Mouse (Mus musculus): Measurements from ENCODE around the gene Inpp5d. TPM values are rescaled to one million over a fixed set of nuclear protein-coding genes. Genes with fewer than 3 reads are reported as not detected.

Gene Inpp5d
- total and polyA plus RNA-seq, 2 experiments from 2014 or later = 3.1 to 6.4 TPM

DNA sequence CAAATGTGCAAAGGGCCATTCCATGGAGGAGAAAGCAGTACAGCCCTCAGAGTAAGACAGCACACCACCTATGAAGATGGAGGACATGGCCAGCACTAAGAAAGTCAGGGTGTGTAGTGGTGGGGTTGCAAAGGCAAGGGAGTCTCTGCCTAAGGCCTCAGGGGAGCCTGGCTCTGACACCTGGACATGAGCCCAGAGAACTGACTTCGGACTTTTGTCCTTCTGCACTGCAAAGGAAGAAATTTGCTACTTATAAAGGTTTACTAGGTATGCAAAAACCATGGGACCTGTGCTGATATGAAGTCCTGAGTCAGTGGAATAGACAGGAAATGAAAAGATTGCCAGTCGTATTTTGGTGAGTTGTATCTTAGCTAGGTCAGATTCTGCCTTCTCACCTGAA is 18.3 kb upstream of the Inpp5d start:
- Histone ChIP-seq H3K4me1 (ENCODE audit: insufficient read depth, low read length) (no peaks in the 10 kb centered on the region), H3K9me3 (ENCODE audit: low read length) (no peaks in the 10 kb centered on the region), H3K4me3 (ENCODE audit: low read depth, low read length) (no peak overlapping the region), H3K27me3 (ENCODE audit: insufficient read depth, low read length) (no peaks in the 10 kb centered on the region), H3K4me2 (ENCODE audit: low read depth, low read length, poor library complexity, severe bottlenecking) (no peak overlapping the region), H3K36me3 (ENCODE audit: insufficient read depth, low read length) (no peaks in the 10 kb centered on the region), H3K9ac (replicated peaks; ENCODE audit: low read length, poor library complexity, severe bottlenecking) (no peak overlapping the region), H3K27ac (ENCODE audit: low read depth, low read length) (no peak overlapping the region)
- DNase-seq (ENCODE audit: low spot score) (no peak), ATAC-seq (ENCODE audit: low FRiP score) (no peak)
- no peak for TF ChIP-seq CTCF (IDR thresholded peaks at IDR 0.05)
- 87% methylated on average over 2 of the region's 2 CpGs for WGBS

DNA sequence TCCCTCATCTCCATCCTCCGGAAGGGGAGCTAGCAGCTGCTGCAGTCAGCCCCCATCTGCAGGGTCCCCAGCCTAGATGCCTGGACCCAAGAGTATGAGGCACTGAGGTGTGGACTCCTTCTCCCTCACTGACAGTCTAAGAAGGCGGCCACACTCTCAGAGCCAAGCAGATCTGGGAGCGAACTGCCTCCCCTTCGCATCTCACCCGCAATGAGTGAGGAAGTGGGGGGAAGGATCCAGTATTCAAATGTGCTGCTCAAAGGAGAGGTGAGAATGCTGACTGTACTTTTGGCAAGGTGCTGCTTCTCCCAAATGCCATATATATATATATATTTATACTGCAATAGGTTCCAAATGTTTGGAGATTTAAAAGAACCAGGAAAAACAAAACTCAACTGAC is 16.7 kb upstream of the Inpp5d start:
- DNase-seq (ENCODE audit: low spot score) (no peak), ATAC-seq (ENCODE audit: low FRiP score) (no peak)
- no peak for TF ChIP-seq CTCF (IDR thresholded peaks at IDR 0.05)
- Histone ChIP-seq H3K9ac (replicated peaks; ENCODE audit: low read length, poor library complexity, severe bottlenecking) (no peak overlapping the region), H3K4me3 (ENCODE audit: low read depth, low read length) (no peak overlapping the region), H3K4me1 (ENCODE audit: insufficient read depth, low read length) (no peaks in the 10 kb centered on the region), H3K4me2 (ENCODE audit: low read depth, low read length, poor library complexity, severe bottlenecking) (no peak overlapping the region), H3K9me3 (ENCODE audit: low read length) (no peaks in the 10 kb centered on the region), H3K27ac (ENCODE audit: low read depth, low read length) (no peak overlapping the region), H3K27me3 (ENCODE audit: insufficient read depth, low read length) (no peaks in the 10 kb centered on the region), H3K36me3 (ENCODE audit: insufficient read depth, low read length) (no peaks in the 10 kb centered on the region)
- 92% methylated on average over 5 of the region's 5 CpGs for WGBS

DNA sequence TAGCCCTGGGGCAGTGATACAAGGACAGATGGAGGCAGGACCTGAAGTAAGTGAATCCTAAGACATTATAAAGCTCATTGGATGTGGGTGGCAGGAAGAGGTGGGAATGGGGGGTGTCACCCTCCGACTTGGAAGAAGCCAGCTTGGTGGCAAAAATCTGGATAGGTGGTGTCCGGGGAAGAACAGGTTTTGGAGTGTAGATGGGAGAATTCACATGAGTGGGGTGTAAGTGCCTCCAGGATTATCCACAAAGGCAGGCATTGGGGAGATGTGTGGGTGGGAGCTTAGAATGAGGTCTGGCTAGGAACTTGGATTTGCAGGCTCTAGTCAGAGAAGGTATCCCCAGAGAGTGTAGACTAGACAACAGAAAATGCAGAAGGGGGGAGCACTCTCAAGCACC is 14.8 kb upstream of the Inpp5d start:
- H3K4me2 ChIP-seq (ENCODE audit: low read depth, low read length, poor library complexity, severe bottlenecking) = no peak overlapping the region
- H3K9ac ChIP-seq (replicated peaks; ENCODE audit: low read length, poor library complexity, severe bottlenecking) = no peak overlapping the region
- no peaks in the 10 kb centered on the region for H3K36me3 ChIP-seq (ENCODE audit: insufficient read depth, low read length)
- no peak for DNase-seq (ENCODE audit: low spot score)
- H3K9me3 ChIP-seq (ENCODE audit: low read length) = no peaks in the 10 kb centered on the region
- no peak overlapping the region for H3K27ac ChIP-seq (ENCODE audit: low read depth, low read length)
- TF ChIP-seq CTCF (IDR thresholded peaks at IDR 0.05) = no peak
- H3K4me3 ChIP-seq (ENCODE audit: low read depth, low read length) = no peak overlapping the region
- no peaks in the 10 kb centered on the region for H3K4me1 ChIP-seq (ENCODE audit: insufficient read depth, low read length)
- no peaks in the 10 kb centered on the region for H3K27me3 ChIP-seq (ENCODE audit: insufficient read depth, low read length)
- ATAC-seq (ENCODE audit: low FRiP score) = no peak
- WGBS = 83% methylated on average over 2 of the region's 2 CpGs

DNA sequence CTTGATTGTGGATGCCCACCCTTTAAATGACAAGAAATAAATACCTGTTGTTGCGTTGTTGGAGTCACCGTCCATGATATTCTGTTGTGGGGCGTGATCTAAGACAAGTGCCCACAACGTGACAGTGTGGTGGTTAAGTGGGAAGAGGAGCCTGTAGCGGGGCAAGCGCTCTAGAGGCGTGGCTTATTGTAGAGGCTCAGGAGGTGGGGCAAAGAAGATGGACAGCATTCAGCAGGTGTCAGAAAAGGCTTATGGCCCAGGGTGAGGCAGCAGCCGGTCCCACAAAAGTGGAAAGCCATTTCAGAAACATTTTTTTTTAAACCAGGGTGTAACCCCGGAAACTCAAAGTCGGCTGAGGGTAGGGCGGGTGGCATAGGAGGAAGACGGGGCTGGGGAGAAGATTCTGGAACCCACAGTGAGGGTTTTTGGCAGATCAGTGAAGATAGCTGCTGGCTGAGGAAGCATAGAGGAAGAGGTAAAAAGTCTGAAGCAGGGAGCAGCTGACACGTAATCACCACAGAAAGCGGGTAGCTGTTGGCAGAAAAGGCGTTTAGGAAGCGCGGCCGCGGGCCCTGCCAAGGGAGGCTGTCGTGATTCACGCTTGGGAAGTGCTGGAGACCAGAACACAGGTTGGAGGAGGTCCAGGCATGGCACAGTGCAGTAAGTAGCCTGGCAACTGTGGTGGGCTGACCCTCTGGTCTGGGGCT is 12.6 kb upstream of the Inpp5d start:
- Histone ChIP-seq H3K4me2 (ENCODE audit: low read depth, low read length, poor library complexity, severe bottlenecking) (no peak overlapping the region), H3K27ac (ENCODE audit: low read depth, low read length) (no peak overlapping the region), H3K4me3 (ENCODE audit: low read depth, low read length) (no peak overlapping the region), H3K36me3 (ENCODE audit: insufficient read depth, low read length) (no peaks in the 10 kb centered on the region), H3K27me3 (ENCODE audit: insufficient read depth, low read length) (no peaks in the 10 kb centered on the region), H3K9ac (replicated peaks; ENCODE audit: low read length, poor library complexity, severe bottlenecking) (no peak overlapping the region), H3K4me1 (ENCODE audit: insufficient read depth, low read length) (no peaks in the 10 kb centered on the region), H3K9me3 (ENCODE audit: low read length) (no peaks in the 10 kb centered on the region)
- peak; percentile 93 for DNase-seq (ENCODE audit: low spot score)
- ATAC-seq (ENCODE audit: low FRiP score) = peak; percentile 88
- WGBS = 69% methylated on average over 21 of the region's 21 CpGs
- TF ChIP-seq CTCF (IDR thresholded peaks at IDR 0.05) = no peak

- 26% methylated on average over 7 of the region's 7 CpGs for WGBS
- Histone ChIP-seq H3K27ac (ENCODE audit: low read depth, low read length) (no peak overlapping the region), H3K36me3 (ENCODE audit: insufficient read depth, low read length) (no peaks in the 10 kb centered on the region), H3K4me1 (ENCODE audit: insufficient read depth, low read length) (no peaks in the 10 kb centered on the region), H3K27me3 (ENCODE audit: insufficient read depth, low read length) (no peaks in the 10 kb centered on the region), H3K4me2 (ENCODE audit: low read depth, low read length, poor library complexity, severe bottlenecking) (no peak overlapping the region), H3K9ac (replicated peaks; ENCODE audit: low read length, poor library complexity, severe bottlenecking) (no peak overlapping the region), H3K4me3 (ENCODE audit: low read depth, low read length) (no peak overlapping the region), H3K9me3 (ENCODE audit: low read length) (no peaks in the 10 kb centered on the region)
- ATAC-seq (ENCODE audit: low FRiP score) (0 out of 2 replicates have a peak, but pooled peaks have one; percentile 13), DNase-seq (ENCODE audit: low spot score) (peak; percentile 25)
- TF ChIP-seq CTCF (IDR thresholded peaks at IDR 0.05) = peak; percentile 67
These were observed 11.6 kb upstream of the Inpp5d start for GRCm38 (mm10) chr1:87608416-87609046.

GRCm38 (mm10) chr1:87614576-87615295 is 5.4 kb upstream of the Inpp5d start:
- H3K4me3 ChIP-seq (ENCODE audit: low read depth, low read length) = no peak overlapping the region
- TF ChIP-seq CTCF (IDR thresholded peaks at IDR 0.05) = no peak
- 90% methylated on average over 2 of the region's 2 CpGs for WGBS
- ATAC-seq (ENCODE audit: low FRiP score) = no peak
- no peak overlapping the region for H3K9ac ChIP-seq (replicated peaks; ENCODE audit: low read length, poor library complexity, severe bottlenecking)
- H3K4me1 ChIP-seq (ENCODE audit: insufficient read depth, low read length) = no peaks in the 10 kb centered on the region
- H3K27ac ChIP-seq (ENCODE audit: low read depth, low read length) = no peak overlapping the region
- H3K4me2 ChIP-seq (ENCODE audit: low read depth, low read length, poor library complexity, severe bottlenecking) = no peak overlapping the region
- no peaks in the 10 kb centered on the region for H3K9me3 ChIP-seq (ENCODE audit: low read length)
- no peaks in the 10 kb centered on the region for H3K27me3 ChIP-seq (ENCODE audit: insufficient read depth, low read length)
- DNase-seq (ENCODE audit: low spot score) = peak; percentile 48
- H3K36me3 ChIP-seq (ENCODE audit: insufficient read depth, low read length) = no peaks in the 10 kb centered on the region

Measured in midbrain, postnatal 0 days (tissue).